Mouse (Mus musculus): ENCODE results near the gene G6pc2. TPM values are rescaled to one million over a fixed set of nuclear protein-coding genes. Genes with fewer than 3 reads are reported as not detected.
A peak's percentile ranks its signal among the peaks of the same experiment; 100 is the strongest.

Gene G6pc2
- polyA plus RNA-seq, 1 experiment from 2014 or later, result not detected

DNA sequence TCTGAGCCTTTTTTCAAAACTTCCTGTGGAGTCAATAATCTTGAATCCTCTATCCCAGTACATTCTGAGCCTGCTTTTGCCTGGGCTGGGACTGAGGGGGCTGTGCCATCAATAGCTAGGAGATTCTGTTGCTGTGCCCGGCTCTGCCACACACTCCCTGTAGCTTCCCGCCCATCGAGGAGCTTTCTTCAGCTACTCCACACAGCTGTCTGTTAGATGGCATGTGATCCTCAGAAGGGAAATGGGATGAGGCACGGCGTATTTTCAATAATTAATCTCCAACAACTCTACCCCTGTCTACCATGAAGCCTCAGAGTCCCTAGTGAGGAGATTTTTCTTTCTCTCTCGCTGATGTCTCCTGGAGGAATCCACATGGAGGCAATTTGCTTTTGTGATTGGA lies 17.8 kb downstream of the G6pc2 start:
- Histone ChIP-seq H3K36me3 (ENCODE audit: control insufficient read depth, insufficient read depth) (no peaks in the 10 kb centered on the region), H3K27ac (ENCODE audit: low read depth, low read length) (no peak overlapping the region), H3K4me2 (replicated peaks; ENCODE audit: low read depth) (no peak overlapping the region), H3K9ac (ENCODE audit: low read depth, low read length) (no peak overlapping the region), H3K4me3 (ENCODE audit: low read depth, low read length) (no peak overlapping the region), H3K4me1 (replicated peaks; ENCODE audit: control insufficient read depth, insufficient read depth, low read length) (no peaks in the 10 kb centered on the region; the same call in 1 of the 2 replicates), H3K27me3 (replicated peaks; ENCODE audit: control insufficient read depth, insufficient read depth, low read length) (no peaks in the 10 kb centered on the region), H3K9me3 (ENCODE audit: control insufficient read depth) (no peaks in the 10 kb centered on the region)
- 92% methylated on average over 6 of the region's 6 CpGs for WGBS
- no peak for TF ChIP-seq CTCF (IDR thresholded peaks at IDR 0.05; ENCODE audit: low read depth)
- ATAC-seq, result no peak

DNA sequence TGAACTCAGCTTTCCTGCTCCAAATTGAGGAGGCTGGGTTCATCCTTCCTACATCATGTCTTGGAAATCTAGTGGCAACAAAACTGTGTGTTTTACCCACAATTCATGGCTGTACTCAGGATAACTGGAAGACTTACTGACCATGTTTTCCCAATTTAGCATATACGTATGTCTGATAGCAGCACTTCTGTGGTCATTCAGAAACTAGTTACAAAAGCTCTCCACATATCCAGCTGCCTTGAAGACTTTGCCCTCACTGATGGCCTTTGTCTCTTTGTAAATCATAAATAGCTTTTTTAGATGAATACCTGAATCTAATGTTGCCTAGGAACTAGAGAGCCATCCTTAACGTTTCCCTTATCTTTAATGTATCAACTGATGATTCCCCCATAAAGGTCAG lies 19.3 kb downstream of the G6pc2 start:
- Histone ChIP-seq H3K9ac (ENCODE audit: low read depth, low read length) (no peak overlapping the region), H3K9me3 (ENCODE audit: control insufficient read depth) (no peaks in the 10 kb centered on the region), H3K36me3 (ENCODE audit: control insufficient read depth, insufficient read depth) (no peaks in the 10 kb centered on the region), H3K27ac (ENCODE audit: low read depth, low read length) (no peak overlapping the region), H3K4me3 (ENCODE audit: low read depth, low read length) (no peak overlapping the region), H3K4me1 (replicated peaks; ENCODE audit: control insufficient read depth, insufficient read depth, low read length) (no peaks in the 10 kb centered on the region; the same call in 1 of the 2 replicates), H3K4me2 (replicated peaks; ENCODE audit: low read depth) (no peak overlapping the region), H3K27me3 (replicated peaks; ENCODE audit: control insufficient read depth, insufficient read depth, low read length) (no peaks in the 10 kb centered on the region)
- WGBS, result 33% methylated on average over 2 of the region's 2 CpGs
- peak; percentile 69 for ATAC-seq
- no peak for TF ChIP-seq CTCF (IDR thresholded peaks at IDR 0.05; ENCODE audit: low read depth)

DNA sequence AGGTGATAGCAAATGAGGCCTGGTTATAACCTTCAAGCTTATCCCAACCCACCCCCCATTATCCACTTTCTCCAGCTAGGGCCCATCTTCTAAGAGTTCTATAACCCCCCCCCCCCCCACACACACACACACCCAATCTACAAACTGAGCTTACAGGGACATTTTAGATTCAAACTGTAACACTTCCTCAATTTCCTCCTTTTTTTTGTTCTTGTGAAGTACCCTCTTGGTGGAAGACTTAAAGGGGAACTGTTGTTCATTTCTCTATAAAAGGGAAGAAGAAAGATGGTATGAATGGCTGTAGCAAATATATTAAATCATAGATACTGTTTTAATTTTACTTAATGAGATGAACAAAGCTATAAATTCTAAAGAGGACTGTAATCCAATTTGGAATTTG lies 21.2 kb downstream of the G6pc2 start:
- Histone ChIP-seq H3K27ac (ENCODE audit: low read depth, low read length) (no peak overlapping the region), H3K36me3 (ENCODE audit: control insufficient read depth, insufficient read depth) (no peaks in the 10 kb centered on the region), H3K4me3 (ENCODE audit: low read depth, low read length) (no peak overlapping the region), H3K4me2 (replicated peaks; ENCODE audit: low read depth) (no peak overlapping the region), H3K9me3 (ENCODE audit: control insufficient read depth) (no peaks in the 10 kb centered on the region), H3K27me3 (replicated peaks; ENCODE audit: control insufficient read depth, insufficient read depth, low read length) (no peaks in the 10 kb centered on the region), H3K9ac (ENCODE audit: low read depth, low read length) (no peak overlapping the region), H3K4me1 (replicated peaks; ENCODE audit: control insufficient read depth, insufficient read depth, low read length) (no peaks in the 10 kb centered on the region; the same call in 1 of the 2 replicates)
- ATAC-seq, result no peak
- no peak for TF ChIP-seq CTCF (IDR thresholded peaks at IDR 0.05; ENCODE audit: low read depth)

DNA sequence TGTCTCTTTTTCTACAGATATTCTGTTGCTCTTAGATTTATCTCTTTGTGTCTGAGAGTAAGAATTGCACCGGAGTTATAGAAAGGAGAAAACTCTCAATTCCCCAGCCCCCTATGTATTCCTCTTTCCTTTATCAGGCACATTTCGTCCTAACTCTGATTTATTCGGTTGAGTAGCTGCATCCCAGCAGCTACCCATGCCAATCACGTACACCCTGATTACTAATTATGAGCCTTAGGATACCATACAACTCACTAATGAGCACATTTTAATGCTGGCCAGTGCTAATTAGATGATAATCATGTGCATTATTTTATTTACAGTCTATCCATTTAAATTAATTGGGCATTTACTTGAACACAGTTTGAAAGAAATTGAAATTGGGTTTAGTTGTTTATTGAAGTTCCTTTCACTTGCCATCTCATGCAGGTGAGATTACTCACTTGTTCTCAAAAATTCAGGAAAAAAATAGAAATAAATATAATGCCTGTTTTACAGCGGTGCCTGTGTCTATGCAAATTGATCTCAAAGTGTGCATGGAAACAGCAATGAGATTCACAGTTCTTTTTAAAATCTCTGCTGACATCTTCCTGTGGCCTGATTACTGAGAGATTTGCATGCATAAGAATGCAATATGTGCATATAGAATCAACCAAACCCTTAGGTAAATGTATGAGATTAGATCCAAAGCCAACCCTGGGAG lies 24.3 kb downstream of the G6pc2 start:
- Histone ChIP-seq H3K27me3 (replicated peaks; ENCODE audit: control insufficient read depth, insufficient read depth, low read length) (no peaks in the 10 kb centered on the region), H3K4me3 (ENCODE audit: low read depth, low read length) (no peak overlapping the region), H3K4me1 (replicated peaks; ENCODE audit: control insufficient read depth, insufficient read depth, low read length) (no peaks in the 10 kb centered on the region), H3K9ac (ENCODE audit: low read depth, low read length) (no peak overlapping the region), H3K9me3 (ENCODE audit: control insufficient read depth) (no peaks in the 10 kb centered on the region), H3K4me2 (replicated peaks; ENCODE audit: low read depth) (no peak overlapping the region), H3K36me3 (ENCODE audit: control insufficient read depth, insufficient read depth) (no peaks in the 10 kb centered on the region), H3K27ac (ENCODE audit: low read depth, low read length) (no peak overlapping the region)
- ATAC-seq, result no peak
- TF ChIP-seq CTCF (IDR thresholded peaks at IDR 0.05; ENCODE audit: low read depth), result no peak
- 91% methylated on average over 5 of the region's 5 CpGs for WGBS

DNA sequence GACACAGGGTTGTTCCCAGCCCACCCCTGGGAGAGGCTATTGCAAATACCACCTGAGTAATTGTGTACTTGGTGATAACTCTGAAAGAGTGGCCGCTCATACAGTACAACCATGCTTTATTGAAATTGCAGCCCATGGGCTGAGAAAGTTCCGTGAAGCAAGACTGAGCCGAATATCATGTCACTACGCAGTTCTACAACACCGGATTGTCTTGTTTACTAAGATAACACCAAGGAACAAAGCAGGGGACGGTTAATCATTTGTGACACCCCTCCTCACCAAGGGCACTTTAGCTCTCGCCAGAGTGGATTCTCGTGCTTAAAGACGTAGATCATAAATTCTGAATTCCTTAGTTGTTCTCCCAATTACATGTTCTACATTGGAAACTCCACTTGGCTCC lies 28.4 kb downstream of the G6pc2 start:
- H3K27ac ChIP-seq (ENCODE audit: low read depth, low read length), result no peak overlapping the region
- no peaks in the 10 kb centered on the region for H3K9me3 ChIP-seq (ENCODE audit: control insufficient read depth)
- no peak overlapping the region for H3K9ac ChIP-seq (ENCODE audit: low read depth, low read length)
- ATAC-seq, result no peak
- no peak overlapping the region for H3K4me2 ChIP-seq (replicated peaks; ENCODE audit: low read depth)
- WGBS, result 42% methylated on average over 9 of the region's 9 CpGs
- TF ChIP-seq CTCF (IDR thresholded peaks at IDR 0.05; ENCODE audit: low read depth), result no peak
- no peaks in the 10 kb centered on the region for H3K4me1 ChIP-seq (replicated peaks; ENCODE audit: control insufficient read depth, insufficient read depth, low read length)
- no peaks in the 10 kb centered on the region for H3K36me3 ChIP-seq (ENCODE audit: control insufficient read depth, insufficient read depth)
- no peaks in the 10 kb centered on the region for H3K27me3 ChIP-seq (replicated peaks; ENCODE audit: control insufficient read depth, insufficient read depth, low read length)
- H3K4me3 ChIP-seq (ENCODE audit: low read depth, low read length), result no peak overlapping the region

GRCm38 (mm10) chr2:69244924-69245323 lies 34.1 kb downstream of the G6pc2 start:
- no peak for TF ChIP-seq CTCF (IDR thresholded peaks at IDR 0.05; ENCODE audit: low read depth)
- no peaks in the 10 kb centered on the region for H3K27me3 ChIP-seq (replicated peaks; ENCODE audit: control insufficient read depth, insufficient read depth, low read length)
- 64% methylated on average over 2 of the region's 2 CpGs for WGBS
- H3K27ac ChIP-seq (ENCODE audit: low read depth, low read length), result no peak overlapping the region
- no peaks in the 10 kb centered on the region for H3K9me3 ChIP-seq (ENCODE audit: control insufficient read depth)
- H3K4me2 ChIP-seq (replicated peaks; ENCODE audit: low read depth), result no peak overlapping the region
- H3K36me3 ChIP-seq (ENCODE audit: control insufficient read depth, insufficient read depth), result no peaks in the 10 kb centered on the region
- H3K4me1 ChIP-seq (replicated peaks; ENCODE audit: control insufficient read depth, insufficient read depth, low read length), result no peaks in the 10 kb centered on the region
- H3K9ac ChIP-seq (ENCODE audit: low read depth, low read length), result no peak overlapping the region
- no peak for ATAC-seq
- H3K4me3 ChIP-seq (ENCODE audit: low read depth, low read length), result no peak overlapping the region
